Mouse (Mus musculus) G1E (cell line): ENCODE measurements around the gene Rbm41.

ENCODE experiments used
- CTCF ChIP-seq: IDR thresholded peaks from 2 replicates; pipeline ENCODE4 v1.5.1; 2012; ENCODE audit warnings: low read depth, low read length, inconsistent platforms, mixed read lengths
- TAL1 ChIP-seq: conservative IDR thresholded peaks from 2 replicates; pipeline ENCODE4 v1.6.1; 2012; ENCODE audit warnings: low read depth, low read length, inconsistent platforms, mixed read lengths

DNA sequence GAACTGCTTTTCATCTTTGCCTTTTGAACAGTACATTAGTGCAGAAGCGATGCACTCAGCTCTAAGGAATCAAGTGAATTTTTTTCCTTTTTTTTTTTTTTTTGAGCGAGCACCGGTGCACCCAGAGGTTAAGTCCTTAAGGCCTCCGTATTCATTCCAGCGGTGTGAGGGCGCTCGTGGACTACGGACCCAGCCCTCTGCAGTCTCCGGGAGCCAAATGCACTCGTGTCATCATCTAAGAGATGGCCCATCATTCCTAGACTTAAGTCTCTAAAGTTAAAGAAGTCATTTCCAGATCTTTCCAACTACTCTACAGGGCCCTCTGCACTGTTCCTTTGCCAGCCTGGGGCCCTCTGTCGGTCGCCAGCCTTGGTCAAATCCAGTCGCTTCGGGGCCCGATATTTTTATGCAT lies 128.1 kb downstream of the Rbm41 start:
- TF ChIP-seq CTCF = no peak
- TF ChIP-seq TAL1 = no peak
